Mouse (Mus musculus) layer of hippocampus, postnatal 14 days (tissue): ENCODE results near the gene Aspm. TPM values are rescaled to one million over a fixed set of nuclear protein-coding genes. Genes with fewer than 3 reads are reported as not detected.
"Not testable (repeated sequence)": the region's sequence is repeated elsewhere in the genome, so short reads cannot be mapped to it uniquely, and the experiment has no call there.

Experiments
- DNase-seq, 2 experiments: peaks; one replicate each; pipeline ENCODE4 v3.0.0; 2021 to 2022; ENCODE audit warnings: low spot score in 2 of 2, mixed read lengths in 1 of 2
- long read RNA-seq, 2 experiments: library from polyadenylated mRNA; stranded (forward); transcript quantifications; one replicate each; pipeline ENCODE4 v2.0.0; 2021
- total RNA-seq, 2 experiments: library from RNA; stranded (reverse); gene quantifications; 2 replicates each; pipeline ENCODE4 v1.2.3; 2021

The Aspm gene
- total RNA-seq: 1 to 10 TPM; 1.6 to 1.7 TPM
- long read RNA-seq, experiment 1: 0 reads
- long read RNA-seq, experiment 2: 0 reads

DNA sequence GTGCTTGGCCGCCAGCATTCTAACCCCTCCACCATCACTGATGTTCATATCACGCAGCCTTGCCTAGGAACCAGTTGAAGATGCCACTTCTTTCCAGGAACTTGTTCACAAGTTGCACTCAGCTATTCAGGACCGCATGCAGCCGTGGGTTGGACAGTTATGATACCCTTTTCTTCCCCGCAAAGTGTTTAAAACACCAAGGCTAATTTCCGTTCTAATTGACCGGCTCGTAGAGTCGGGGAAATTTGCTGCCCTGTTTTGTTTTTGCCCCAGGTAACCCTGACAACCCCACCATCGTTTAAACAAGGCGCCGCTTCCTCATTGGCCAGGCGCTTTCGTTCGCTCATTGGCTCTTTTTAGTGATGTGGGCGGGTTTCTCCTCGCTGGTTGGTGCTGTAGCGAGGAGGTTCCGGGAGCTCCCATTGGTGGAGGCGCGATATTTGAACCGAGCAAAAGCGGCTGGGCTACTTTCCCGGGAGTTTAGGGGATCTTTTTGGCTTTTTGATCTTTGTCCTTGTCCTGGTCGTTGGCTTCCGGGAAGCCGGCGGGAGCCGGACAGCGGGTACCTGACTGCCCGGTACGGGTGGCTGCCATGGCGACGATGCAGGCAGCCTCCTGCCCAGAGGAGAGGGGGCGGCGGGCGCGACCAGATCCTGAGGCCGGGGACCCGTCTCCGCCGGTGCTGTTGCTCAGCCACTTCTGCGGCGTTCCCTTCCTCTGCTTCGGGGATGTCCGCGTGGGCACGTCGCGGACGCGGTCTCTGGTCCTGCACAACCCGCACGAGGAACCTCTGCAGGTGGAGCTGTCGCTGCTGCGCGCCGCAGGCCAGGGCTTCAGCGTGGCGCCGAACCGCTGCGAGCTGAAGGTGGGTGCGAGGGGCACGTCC lies at the start of gene Aspm:
Gene Aspm (plus strand): TSS at position 433 of the 886 bp plus-strand sequence.
- DNase-seq: peak; percentile 83 to 91

DNA sequence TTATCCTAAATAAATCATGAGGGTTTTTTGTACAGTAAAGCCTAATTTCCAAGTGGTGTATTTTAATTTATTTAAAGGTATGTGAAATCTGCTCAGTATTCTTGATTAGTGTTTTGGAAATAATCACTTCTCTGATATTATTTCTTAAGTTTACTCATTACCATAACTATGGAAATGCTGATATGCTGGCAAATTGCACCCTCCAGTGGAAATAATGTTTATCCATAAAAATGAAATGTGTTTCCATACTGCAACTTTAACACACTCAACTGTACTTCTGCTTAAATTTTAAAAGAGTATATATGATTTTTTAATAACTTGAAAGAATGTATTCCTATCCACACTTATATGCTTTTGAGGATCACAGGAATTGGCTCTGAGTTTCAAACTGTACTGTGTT lies 48.8 kb upstream of the Aspm start:
- no peak for DNase-seq

- DNase-seq: no peak
Observed at GRCm38 (mm10) chr1:139407701-139408100, 46.9 kb upstream of the Aspm start.

DNA sequence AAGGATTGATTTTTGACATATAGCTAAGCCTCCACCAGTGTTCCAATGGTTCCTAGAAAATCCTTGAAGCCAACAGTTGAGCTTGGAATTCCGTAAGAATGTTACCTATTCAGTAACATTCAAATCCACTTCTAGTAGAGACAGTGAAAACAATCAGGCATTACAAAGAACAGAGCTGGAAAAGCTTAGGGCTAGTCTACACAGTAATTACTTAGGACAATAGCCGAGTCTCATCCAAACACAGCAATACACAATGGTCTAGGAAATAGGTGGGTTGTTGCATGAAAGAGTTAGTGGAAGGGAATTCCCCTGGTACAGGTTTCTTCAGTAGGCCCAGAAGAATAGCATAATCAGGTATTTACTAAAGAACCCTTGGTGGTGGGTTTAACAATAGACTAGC lies 42.2 kb upstream of the Aspm start:
- not testable (repeated sequence) for DNase-seq

GRCm38 (mm10) chr1:139413465-139413864 lies 41.1 kb upstream of the Aspm start:
- no peak for DNase-seq

- no peak for DNase-seq
Observed at GRCm38 (mm10) chr1:139421521-139421874, 33.1 kb upstream of the Aspm start.

DNA sequence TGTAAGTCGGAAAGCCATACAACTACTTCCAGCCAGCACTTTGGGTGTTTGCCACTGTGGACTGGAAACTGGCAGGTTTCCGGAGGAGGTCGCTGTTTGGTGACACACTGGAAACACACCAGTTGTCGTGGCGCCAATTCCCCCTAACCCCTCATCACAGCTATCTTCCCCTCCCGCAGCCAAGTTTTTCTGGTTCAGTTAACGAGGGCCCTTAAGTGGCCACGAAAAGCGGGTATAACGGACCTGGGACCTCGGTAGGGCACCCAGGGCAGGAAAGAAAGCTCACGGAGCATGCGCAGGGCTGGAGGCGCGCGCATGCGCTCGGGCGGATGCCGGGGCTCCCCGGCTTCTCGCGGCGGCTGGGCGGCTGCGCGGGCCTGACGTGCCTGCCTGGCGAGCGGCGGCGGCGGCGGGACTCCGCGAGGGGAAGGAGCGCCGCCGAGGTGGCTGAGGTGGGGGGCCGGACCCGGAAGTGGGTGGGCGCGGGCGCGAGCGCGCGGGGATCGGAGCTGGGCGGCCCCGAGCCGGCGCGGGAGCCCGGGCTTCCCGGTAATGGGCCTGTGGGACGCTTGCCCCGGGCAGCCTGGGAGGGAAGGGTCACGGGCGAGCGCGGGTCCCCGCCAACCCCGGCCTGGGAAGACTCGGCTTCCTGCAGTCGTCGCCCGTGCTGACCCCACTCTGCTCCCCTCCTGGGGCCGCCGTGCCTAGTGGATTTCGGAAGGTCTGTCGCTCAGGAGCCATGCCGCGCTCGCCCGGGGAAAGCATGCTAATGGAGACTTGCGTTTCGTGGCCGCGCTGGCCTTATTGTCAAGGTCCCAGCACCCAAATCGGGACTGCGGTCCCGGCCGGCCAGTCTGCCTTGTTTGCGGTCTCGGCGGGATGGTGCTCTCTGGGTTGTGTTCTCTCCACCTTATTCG lies 32.4 kb upstream of the Aspm start, which contains the start of gene Zbtb41:
Gene Zbtb41 (plus strand): TSS at position 414 of the 917 bp plus-strand sequence.
- peak; percentile 91 to 92 for DNase-seq

DNA sequence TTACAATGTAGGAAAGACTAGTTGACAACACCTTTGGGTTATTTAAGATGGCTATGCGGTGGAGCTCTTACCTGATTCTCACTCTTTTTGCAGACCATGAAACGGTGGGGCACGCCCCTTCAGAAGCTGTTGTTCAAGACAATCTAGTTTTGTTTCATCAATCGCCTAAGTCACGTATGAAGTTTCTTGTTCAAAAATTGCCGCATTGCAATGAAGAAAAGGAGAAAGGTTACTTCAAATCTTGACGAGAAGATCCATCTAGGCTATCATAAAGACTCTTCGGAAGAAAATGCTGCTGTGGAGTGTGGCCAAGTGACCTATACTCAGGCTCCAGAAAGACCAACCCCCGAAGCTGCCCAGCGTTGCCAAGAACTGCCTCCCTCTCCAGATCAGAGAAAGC lies 31.6 kb upstream of the Aspm start:
- DNase-seq: peak in 1 of 2 experiments; percentile 13

GRCm38 (mm10) chr1:139423931-139424330 lies 30.6 kb upstream of the Aspm start:
- no peak for DNase-seq

DNA sequence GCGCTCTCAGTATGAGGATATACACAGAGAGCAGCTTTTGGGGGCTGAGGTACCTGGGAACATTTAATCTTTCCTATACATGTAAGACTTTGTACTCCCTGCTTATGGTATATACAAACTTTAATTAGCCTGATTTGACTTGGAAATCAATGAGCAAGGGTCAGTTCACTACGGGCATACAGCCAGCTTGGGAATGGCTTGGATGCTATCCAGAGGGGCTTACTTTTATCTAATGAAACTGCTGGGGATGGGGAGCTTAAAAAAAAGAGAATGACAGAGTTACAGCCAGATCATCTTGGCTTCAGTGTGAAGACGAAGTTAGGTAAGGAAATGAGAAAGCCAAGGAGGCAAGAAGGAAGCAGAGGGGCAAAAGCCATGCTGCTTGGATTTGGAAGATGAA lies 29.6 kb upstream of the Aspm start:
- DNase-seq: no peak

DNA sequence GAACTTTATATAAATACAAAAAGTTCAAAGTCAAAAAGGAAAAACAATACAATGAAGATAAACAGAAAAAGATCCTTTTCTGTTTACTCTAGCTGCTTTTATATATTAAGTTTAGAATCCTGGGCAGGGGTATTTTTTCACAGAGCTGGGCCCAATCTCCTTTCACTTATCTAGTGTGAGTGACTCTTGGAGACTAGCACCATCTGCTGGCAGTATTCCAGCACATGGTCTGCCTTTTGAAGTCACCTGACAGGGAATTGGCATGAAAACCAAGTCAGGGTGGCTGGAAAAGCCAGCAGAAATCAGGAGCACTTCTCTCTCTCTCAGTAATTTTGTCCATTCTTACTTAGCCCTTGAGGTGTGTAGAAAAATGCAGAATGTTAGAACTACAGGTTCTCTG lies 16.2 kb upstream of the Aspm start:
- DNase-seq: no peak

DNA sequence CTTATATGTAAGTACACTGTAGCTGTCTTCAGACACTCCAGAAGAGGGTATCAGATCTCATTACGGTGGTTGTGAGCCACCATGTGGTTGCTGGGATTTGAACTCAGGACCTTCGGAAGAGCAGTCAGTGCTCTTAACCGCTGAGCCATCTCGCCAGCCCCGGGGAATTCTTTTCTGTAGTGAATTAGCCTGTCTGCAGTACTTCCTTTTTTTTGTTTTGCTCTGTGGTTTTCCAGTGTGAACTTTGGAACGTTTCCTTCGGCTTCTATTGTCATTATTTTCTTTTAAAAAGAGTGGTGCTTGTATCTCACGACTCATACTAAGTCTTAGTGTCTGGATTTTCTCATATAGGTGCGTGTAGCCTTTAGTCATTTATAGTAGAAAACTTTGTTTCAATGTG lies 11.5 kb upstream of the Aspm start:
- not testable (repeated sequence) for DNase-seq

DNA sequence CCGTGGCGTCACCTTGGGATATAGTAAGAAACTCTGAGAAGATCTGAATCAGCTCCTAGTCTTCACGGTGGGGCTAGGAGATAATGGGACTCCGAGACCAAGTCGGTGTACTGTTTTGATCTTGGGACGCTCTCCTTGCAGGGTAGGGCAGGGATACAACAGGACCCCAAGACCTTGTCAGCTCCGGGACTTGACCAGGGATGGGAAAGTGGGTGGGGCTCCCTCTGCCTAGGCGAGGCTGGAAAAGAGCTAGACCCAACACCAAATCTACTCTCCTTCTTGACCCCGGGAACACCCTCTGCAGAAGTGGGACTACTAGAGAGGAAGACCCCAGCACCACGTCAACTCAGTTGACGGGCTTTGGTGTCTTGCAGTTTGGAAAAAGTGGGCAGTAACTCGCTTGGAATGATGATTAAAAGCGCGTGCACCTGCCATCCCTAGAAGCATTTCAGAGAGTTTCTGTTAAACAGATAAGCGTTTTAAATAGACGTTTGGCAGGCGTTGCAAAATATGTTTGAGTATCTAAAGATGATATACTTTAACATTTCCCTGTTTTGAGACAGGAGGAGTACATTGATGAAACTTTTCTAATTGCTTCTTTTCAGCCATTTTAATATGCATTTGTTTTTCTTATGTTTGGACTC lies 776 bp downstream of the Aspm start:
- DNase-seq: no peak

DNA sequence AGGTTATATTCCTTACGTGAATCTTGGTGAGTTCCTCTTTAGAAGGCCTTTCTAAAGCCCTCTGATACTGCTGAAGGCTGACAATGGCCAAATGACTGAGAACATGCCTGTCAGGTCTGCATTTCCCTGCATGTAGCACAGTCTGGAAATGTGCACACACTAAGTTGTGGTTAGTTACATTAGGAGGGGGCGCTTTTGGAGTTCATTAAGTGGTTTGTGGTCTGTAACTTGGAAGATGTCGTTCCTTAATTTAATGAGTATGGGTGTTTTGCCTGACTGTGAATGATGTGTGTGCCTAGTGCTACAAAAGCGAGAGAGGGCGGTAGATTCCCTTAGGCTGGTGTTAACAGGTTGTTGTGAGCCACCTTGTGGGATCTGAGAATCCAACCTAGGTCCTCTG lies 6.2 kb downstream of the Aspm start:
- DNase-seq: no peak

- DNase-seq: no peak
Observed at GRCm38 (mm10) chr1:139465936-139466335, 11.4 kb downstream of the Aspm start.

DNA sequence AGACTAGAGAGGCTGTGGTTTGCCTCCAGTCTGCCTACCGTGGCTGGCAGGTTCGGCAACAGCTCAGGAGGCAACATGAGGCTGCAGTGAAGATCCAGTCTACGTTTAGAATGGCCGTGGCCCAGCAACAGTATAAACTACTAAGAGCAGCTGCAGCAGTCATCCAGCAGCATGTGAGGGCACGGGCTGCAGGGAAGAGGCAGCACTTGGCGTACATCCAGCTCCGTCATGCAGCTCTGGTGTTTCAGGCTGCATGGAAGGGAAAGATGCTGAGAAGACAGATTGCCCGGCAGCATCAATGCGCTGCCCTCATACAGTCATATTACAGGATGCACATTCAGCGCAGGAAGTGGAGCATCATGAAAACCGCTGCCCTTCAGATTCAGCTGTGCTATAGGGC lies 24.3 kb downstream of the Aspm start:
- no peak for DNase-seq

DNA sequence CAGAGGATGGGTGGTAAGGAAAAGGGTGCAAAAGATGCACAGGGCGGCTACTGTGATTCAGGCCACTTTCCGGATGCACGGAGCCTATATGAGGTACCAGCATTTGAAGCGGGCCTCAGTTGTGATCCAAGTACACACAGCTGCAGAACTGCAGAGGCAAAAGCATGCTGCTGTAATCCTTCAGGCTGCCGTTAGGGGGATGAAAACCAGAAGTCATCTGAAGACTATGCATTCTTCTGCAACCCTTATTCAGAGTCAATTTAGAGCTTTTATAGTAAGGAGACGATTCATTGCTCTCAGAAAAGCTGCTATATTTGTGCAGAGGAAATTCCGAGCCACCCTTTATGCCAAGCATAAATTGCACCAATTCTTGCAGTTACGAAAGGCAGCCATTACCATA lies 25.7 kb downstream of the Aspm start:
- DNase-seq: no peak

DNA sequence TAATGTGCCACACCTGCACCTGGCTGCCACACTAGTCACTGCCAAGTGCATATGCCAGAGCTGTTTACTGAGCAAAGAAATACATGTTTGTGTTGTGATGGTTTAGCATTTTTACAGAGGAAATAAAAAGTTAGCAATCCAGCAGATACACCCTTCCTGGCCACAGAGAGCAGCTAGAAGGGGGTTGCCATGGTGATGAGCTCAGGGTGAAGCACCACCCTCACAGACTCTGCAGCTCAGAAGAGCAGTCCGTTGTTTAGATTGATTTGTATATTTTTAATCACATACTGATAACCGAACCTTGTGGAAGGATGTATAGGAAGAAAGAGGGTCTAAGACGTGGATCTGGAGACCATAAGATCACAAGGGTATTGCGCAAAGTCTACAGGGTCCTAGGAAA lies 26.6 kb downstream of the Aspm start:
- no peak for DNase-seq

DNA sequence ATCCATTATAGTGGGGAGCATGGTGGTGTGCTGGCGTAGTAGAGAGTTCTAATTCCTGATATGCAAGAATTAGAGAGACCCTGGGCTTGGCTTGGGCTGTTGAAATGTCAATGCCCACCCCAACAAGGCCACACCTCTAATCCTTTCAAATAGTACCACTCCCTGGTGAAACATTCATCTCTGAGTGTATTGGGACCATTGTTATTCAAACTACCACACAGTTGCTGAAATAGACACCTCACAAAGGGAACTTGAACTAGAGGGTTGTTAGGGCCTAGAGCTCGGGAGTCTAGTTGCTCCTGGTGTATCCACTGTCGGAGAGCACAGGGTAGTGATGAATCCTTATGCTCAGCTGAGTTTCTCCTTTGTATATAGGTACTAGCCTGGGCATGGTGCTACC lies 40.1 kb downstream of the Aspm start:
- DNase-seq: no peak

- DNase-seq: no peak
Observed at GRCm38 (mm10) chr1:139495408-139495807, 40.8 kb downstream of the Aspm start.

DNA sequence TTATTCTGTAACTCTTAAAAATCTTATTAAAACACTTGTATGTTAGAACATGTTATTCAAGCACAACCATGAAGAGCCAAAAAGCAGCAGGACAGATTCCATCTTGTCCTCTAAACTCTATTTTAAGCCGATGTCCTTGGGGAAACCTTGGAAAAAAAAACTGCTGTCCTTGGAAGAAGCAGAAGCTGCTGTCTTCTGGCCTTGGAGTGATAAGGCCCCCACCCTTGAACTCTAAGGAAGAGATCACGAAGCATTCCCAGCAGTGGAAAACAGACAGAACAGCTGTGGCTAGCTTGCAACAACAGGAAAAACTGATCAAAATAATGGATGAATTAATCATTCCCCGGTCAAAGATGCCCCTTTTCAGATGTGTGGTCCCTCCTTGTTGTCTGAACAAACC lies 41.6 kb downstream of the Aspm start:
- DNase-seq: no peak
